Mouse (Mus musculus): ENCODE results near the gene Piwil1.

DNA sequence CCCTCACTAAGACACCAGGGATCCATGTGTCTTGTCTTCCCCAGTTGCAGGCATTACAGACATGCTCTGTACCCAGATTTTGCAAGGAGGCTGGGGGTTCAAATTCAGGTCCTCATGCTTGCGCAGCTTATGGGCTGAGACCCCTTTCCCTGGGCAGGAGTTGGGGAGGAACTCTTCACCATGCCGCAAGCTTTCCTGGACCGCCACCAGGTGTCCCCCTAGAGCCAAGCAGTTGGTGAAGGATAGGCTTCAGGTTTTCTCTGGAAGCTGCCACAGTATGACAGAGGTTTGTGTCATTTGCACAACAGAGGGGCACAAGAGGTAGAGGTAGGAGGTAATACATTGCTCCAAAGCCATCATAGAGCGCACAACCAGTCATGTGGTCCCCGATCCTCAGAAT is 28.3 kb downstream of the Piwil1 start:
- TF ChIP-seq CTCF (IDR thresholded peaks at IDR 0.05; ENCODE audit: control insufficient read depth, insufficient read depth, insufficient replicate concordance, low read depth, low read length) (peak; percentile 31; the same call in 1 of the 2 replicates), POLR2A (IDR thresholded peaks at IDR 0.05; ENCODE audit: control insufficient read depth, low read depth, low read length) (no peak)
